Mouse (Mus musculus) left cerebral cortex, postnatal 25 days (tissue): ENCODE data around the gene Pik3ap1. TPM values are rescaled to one million over a fixed set of nuclear protein-coding genes. Genes with fewer than 3 reads are reported as not detected.

Experiments used
- DNase-seq, 2 experiments: peaks; one replicate each; pipeline ENCODE4 v3.0.0; 2022; ENCODE audit warnings: low spot score in 2 of 2, mixed read lengths in 1 of 2
- intact Hi-C: fragments of 180-260 bp; cut with DNase I; formaldehyde crosslinking; loops from one replicate; pipeline ENCODE4 v1.15.1; 2025
- total RNA-seq, 2 experiments: library from RNA; stranded (reverse); gene quantifications; 2 replicates each; pipeline ENCODE4 v1.2.3; 2021

The Pik3ap1 gene
- total RNA-seq, 2 experiments from 2014 or later, result 1.8 to 3.0 TPM

DNA sequence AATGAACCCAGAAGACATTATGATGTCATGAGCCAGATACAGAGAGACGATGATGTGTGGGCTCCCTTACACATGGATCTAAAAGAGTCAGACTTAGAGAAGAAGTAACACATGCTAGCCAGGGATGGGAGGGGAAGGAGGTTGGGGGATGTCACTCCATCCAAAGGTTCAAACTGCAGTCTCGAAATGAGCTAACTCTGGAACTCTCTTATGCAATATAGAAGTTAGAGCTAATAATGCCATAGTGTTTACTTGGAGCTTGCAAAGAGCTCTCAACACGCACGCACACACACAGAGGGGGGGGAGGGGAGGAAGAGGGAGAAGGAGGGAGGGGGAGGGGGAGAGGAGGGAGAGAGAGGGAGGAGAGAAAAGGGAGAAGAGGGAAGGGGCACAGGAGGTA is 13.5 kb downstream of the Pik3ap1 start:
- DNase-seq, result no peak
- intact Hi-C loops, result no loop called here

- intact Hi-C loops, result no loop called here
- no peak for DNase-seq
Observed at GRCm38 (mm10) chr19:41369557-41370460, 15.1 kb downstream of the Pik3ap1 start.

DNA sequence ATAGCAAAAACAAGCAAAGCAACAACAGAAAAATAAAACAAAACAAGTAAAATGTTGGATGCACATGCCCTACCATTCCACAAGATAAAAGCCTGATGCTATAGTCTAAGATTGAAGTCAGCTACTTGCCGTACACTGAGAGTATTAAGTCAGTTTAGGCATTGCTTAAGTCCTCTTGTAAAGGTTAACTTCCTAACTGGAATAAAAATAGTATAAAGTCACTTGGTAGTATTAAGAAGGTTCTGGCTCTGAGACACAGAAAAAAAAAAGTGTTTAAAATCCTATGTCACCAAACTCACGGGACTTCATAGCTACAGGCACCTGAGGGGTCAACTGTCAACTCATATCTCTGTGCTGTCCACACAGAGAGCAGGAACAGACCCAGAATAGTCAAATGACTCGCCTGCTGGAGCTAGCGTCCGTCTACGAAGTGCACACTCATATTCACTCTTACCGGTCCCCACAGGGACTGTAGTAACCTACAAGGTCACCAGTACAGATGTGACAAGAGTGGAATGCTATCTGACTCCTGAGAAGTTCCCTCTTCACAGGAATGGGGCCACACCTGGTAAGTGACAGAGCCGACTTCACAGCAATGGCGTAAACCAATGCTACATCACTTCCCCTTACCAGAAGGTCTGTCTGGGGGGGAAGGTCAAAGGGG is 17.9 kb downstream of the Pik3ap1 start:
- intact Hi-C loops, result no loop called here

GRCm38 (mm10) chr19:41366192-41366853 is 18.6 kb downstream of the Pik3ap1 start:
- intact Hi-C loops, result no loop called here
- no peak for DNase-seq

More for the DNA sequence above, 17.9 kb downstream of the Pik3ap1 start:
- DNase-seq, result no peak

DNA sequence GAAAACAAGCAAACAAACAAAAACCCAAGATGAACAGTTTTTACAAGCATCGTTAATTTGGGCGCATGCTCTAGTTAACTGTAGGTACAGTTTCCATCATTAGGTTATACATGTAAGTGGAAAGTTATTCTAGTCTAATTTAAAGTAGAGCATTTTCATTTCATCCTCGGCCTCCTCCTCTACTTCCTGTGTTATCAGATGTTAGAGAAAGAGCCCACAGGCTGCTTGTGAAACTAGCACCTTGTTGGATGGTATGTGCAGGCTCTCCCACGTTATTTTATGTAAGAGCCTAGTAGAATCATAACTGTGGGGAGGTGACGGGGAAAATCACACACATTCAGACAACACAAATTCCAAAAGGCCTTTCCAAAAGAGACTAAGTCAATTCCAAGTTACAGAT is 19.3 kb downstream of the Pik3ap1 start:
- no peak for DNase-seq
- intact Hi-C loops, result no loop called here

DNA sequence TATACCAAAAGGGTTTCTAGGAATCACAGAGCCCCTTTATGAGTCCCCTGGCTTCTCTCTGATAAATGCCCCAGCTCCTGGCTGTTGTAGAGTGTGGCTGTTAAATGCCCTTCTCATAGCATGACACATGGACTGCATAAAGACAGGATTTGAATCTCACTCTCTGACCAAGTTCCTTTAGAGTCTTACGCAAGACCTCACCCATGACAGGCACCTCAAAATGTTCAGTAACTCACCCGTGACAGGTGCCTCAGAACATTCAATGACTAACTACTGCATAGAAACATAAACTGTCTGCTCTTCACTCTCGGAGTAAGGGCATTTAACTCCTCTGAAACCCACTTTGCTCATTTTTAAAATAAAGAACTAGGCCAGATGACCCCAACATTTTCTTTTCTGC is 20.4 kb downstream of the Pik3ap1 start:
- no peak for DNase-seq
- intact Hi-C loops, result no loop called here

DNA sequence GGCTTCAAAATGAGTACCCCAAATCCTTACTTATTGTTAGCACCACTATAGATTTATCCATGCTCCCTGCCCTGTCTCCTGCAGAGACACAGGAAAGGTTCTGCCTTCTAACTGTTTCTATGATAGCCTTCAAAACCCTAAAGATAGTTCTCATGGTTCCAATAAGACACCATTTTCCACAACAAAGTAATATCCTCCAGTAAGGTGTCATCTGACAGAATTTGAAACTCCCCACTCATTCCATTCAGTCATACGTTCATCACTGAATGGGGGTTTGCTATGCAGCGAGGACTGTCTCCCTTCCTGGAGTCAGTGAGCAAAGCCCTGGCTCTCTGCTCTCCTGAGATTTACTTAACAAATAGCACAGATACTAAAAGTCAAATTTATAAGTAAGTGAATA is 21.9 kb downstream of the Pik3ap1 start:
- DNase-seq, result no peak
- intact Hi-C loops, result no loop called here

GRCm38 (mm10) chr19:41360459-41360858 is 24.4 kb downstream of the Pik3ap1 start:
- DNase-seq, result no peak
- intact Hi-C loops, result no loop called here

- DNase-seq, result no peak
- intact Hi-C loops, result no loop called here
Observed at GRCm38 (mm10) chr19:41354287-41354951, 30.5 kb downstream of the Pik3ap1 start.

DNA sequence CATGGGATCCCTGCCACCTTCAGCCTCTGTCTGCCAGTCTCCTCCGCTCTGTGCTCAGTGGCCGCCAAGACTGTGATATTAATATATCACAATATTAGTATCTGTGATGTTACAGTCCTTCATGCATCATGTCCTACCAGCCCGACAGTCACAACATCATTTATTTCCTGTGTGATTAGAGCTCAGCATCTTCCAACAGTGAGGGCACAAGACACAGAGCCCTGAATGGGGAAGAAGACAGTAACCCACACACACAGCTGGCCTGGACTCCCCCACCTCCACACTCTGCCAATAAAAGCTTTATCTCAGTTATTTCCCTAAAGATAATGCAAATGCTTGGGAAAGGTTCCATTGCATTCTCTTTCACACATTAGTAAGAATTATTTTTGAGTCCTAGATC is 35.3 kb downstream of the Pik3ap1 start:
- DNase-seq, result no peak
- intact Hi-C loops, result no loop called here

- DNase-seq, result no peak
- intact Hi-C loops, result no loop called here
Observed at GRCm38 (mm10) chr19:41348161-41348560, 36.7 kb downstream of the Pik3ap1 start.

- intact Hi-C loops, result no loop called here
- DNase-seq, result no peak
Observed at GRCm38 (mm10) chr19:41347326-41347725, 37.6 kb downstream of the Pik3ap1 start.

DNA sequence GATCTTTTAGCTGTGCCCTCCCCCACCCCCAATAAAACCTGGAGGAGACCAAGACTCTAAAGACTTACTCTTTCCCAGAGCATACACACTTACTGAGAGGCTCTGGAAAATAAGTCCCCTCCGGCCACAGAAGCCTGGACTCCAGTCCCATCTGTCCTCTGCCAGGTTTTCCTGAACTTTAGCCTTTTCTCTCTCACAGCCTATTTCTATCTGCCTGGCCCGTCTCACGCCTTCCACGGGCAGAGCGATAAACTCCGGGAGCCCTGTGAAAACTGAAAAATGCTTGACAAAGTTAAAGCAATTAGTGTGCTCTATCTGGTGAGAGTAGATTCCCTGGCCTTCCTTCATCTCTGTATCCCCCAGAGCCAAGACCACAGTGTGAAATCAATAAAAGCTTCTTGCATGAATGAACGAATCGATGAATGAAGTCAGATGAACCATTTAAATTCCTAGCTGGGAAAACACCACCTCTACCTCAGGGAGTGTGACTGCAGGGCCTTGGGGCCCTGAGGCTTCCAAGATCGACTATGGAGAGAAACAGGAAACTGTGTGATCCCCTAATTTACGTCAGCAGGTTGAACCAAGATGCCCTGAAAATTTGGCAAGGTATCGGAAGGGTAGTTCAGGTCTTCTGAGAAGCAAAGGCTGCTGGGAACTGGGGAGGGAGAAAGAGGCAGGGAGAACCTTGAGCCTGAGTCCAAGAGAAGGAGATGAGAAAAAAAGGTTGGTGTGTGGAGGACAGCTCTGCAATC is 38.6 kb downstream of the Pik3ap1 start:
- intact Hi-C loops, result no loop called here
- DNase-seq, result no peak

GRCm38 (mm10) chr19:41345028-41345741 is 39.7 kb downstream of the Pik3ap1 start:
- intact Hi-C loops, result no loop called here

DNA sequence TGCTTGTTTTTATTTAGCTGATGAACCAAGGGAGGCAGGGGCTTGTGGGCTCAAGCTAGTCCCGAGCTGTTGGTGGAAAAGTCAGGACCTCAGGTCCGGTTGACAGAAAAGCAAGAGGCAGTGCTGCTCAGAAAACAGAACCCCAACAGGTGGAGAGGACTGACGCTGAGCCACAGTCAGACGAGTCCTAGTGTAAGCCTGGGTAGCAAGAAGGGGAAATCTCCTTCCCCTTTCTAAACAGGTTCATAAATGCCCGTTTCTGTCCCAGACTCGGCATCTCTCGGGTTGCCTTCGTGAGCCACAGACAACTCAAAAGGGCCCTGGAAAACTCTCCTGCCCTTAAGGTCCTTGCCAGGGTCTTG is 40.3 kb downstream of the Pik3ap1 start:
- DNase-seq, result no peak
- intact Hi-C loops, result no loop called here

More at GRCm38 (mm10) chr19:41345028-41345741, 39.7 kb downstream of the Pik3ap1 start:
- DNase-seq, result no peak

DNA sequence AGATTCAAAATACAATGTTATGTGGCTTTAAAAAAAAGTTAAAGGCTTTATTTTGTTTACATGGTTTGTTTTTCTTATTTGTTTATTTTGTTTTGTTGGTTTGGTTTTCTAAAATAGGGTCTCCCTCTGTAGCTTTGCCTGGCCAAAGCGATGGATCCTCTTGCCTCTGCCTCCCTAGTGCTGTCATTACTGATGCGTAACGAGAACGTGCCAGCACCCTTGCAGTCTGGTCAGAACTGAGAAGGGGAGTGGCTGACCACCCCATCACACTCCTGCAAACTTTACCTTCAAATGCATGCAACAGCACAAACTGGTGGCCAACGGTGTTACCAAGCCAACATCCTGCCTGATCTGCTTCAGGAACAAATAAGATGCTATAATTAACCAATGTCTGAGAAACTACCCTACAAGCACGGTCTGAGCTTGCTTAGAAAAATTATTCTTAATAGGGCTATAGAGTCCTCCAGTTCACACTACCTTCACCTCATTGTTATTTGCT is 42.3 kb downstream of the Pik3ap1 start:
- no peak for DNase-seq
- intact Hi-C loops, result no loop called here

- no peak for DNase-seq
- intact Hi-C loops, result no loop called here
Observed at GRCm38 (mm10) chr19:41341677-41342076, 43.2 kb downstream of the Pik3ap1 start.

DNA sequence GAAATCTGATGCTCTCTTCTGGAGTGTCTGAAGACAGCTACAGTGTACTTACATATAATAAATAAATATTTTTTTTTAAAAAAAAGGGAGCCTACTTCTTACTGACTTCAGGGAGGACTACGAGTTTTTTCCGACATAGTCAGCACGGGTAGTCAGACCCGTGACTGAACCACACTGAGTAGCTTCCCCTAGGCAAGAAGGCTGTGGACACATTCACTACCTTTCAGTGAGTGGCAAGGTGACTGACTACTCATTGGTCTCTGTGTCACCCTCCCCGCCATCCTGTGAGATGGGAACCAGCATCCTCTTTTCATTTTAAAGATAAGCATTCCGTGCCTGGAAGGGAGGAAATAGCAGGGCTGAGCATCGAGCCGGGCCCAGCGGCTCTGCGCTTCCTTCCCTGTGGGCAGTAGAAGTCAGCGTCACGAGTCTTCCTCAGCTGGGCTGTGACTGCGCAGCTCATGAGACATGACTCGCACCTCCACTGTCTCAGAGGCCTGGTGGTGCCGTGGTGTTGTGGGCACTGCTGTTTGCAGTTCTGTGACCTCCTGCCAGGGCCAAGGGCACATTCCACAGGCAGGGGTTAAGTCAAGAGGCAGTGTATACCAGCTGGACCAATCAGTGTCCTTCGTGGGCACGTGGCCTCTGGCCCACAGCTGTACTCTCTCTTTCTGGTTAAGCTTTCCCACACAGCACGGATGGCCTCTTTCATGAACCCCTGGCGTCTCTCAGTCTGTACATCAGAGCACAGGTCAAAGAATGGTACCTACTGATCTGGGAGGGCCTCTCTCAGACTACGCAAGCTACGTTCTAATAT is 45.7 kb downstream of the Pik3ap1 start:
- intact Hi-C loops, result no loop called here

More for the DNA sequence above, 45.7 kb downstream of the Pik3ap1 start:
- peak in 1 of 2 experiments; percentile 41 for DNase-seq
